In the genomic region with DNA sequence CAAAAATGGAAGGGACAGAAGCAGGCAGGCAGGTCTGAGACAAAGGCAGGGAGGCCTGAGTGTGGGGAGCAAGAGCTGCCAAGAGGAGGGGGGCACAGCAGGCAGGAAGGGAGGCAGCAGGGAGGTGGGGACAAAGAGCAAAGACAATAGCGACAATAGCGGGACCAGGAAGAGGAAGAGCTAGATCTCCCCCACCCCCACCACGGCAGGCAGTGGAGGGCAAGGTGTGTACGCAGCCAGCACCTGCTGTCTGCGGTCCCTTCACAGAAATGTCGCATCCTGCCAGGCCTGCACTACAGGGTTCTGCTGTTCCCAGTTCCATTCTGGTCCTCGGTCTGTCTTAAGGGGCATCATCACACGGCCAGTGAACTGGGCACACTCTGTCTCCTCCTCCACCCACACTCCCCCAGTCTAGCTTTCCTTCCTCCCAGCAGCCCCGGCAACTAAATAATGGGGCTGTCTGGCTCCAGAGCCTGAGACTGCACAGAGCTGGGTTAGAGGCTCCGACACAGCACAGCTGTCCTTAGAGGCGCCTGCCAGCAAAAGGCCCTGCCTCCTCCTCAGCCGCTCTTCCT, we compare ENCODE assay signal across 8 mouse cellular contexts. TPM values are rescaled to one million over a fixed set of nuclear protein-coding genes. Genes with fewer than 3 reads are reported as not detected.
A peak's percentile ranks its signal among the peaks of the same experiment; 100 is the strongest.
DNase-seq lines count a peak whose midpoint lies in the region; ATAC-seq and TF ChIP-seq lines count a peak whose summit lies in the region.

No protein-coding gene starts in this region.

- DNase-seq in spleen, adult 2 months (ENCODE audit: low read depth in 1 of 2, low spot score in 2 of 2), result peak in 1 of 2 experiments; percentile 16
- no peak for DNase-seq in spleen, adult 18-20 months
- DNase-seq in limb, embryonic 14.5 days (ENCODE audit: low spot score), result no peak
- no peak for DNase-seq in adrenal gland, adult 18-20 months (ENCODE audit: low spot score in 2 of 2)
- DNase-seq in Muller cell, postnatal 12 days (ENCODE audit: inconsistent ontology term), result no peak
- DNase-seq in layer of hippocampus, adult 9-10 months (ENCODE audit: low spot score), result no peak

- WGBS in spleen, adult 2 months, result 7% methylated on average over 12 of the region's 12 CpGs
- 17% methylated on average over 12 of the region's 12 CpGs for WGBS in heart, embryonic 15.5 days
- 16% methylated on average over 9 of the region's 12 CpGs for WGBS in limb, embryonic 14.5 days
- WGBS in neural tube, embryonic 13.5 days, result 7% methylated on average over 12 of the region's 12 CpGs

- TF ChIP-seq POLR2A in spleen, adult 2 months (IDR thresholded peaks at IDR 0.05; ENCODE audit: low read depth, low read length), result peak; percentile 42; the same call in 1 of the 2 replicates
- TF ChIP-seq POLR2A in limb, embryonic 14.5 days (IDR thresholded peaks at IDR 0.05; ENCODE audit: borderline replicate concordance, extremely low read depth, insufficient read depth, insufficient read length), result no peak

- peak; percentile 41 for ATAC-seq in heart, embryonic 15.5 days (replicated peaks; ENCODE audit: insufficient number of reproducible peaks, insufficient read depth, low FRiP score, low read depth)
- no peak for ATAC-seq in limb, embryonic 14.5 days (ENCODE audit: low FRiP score, low read depth)
- peak; percentile 47 for ATAC-seq in neural tube, embryonic 13.5 days (ENCODE audit: low read depth)

- peak overlapping the region; percentile 78 for H3K27ac ChIP-seq in spleen, adult 2 months (ENCODE audit: insufficient read depth, low read length)
- H3K27ac ChIP-seq in heart, embryonic 15.5 days, result peak overlapping the region; percentile 84
- H3K27ac ChIP-seq in limb, embryonic 14.5 days (replicated peaks; ENCODE audit: low read depth, low read length), result no peak overlapping the region
- peak overlapping the region; percentile 97 for H3K27ac ChIP-seq in neural tube, embryonic 13.5 days (replicated peaks)

- H3K4me2 ChIP-seq in heart, embryonic 15.5 days, result peak overlapping the region; percentile 43
- H3K4me2 ChIP-seq in limb, embryonic 14.5 days (replicated peaks; ENCODE audit: low read depth, low read length, severe bottlenecking), result no peak overlapping the region
- peak overlapping the region; percentile 41 for H3K4me2 ChIP-seq in neural tube, embryonic 13.5 days

- peak overlapping the region; percentile 20 for H3K9ac ChIP-seq in heart, embryonic 15.5 days
- H3K9ac ChIP-seq in limb, embryonic 14.5 days (ENCODE audit: low read depth, low read length, severe bottlenecking), result peak overlapping the region; percentile 13; the same call in 1 of the 2 replicates
- peak overlapping the region; percentile 70 for H3K9ac ChIP-seq in neural tube, embryonic 13.5 days

- H3K9me3 ChIP-seq in heart, embryonic 15.5 days (replicated peaks), result no peaks in the 10 kb centered on the region
- H3K9me3 ChIP-seq in limb, embryonic 14.5 days (ENCODE audit: control insufficient read depth, low read length), result no peaks in the 10 kb centered on the region
- H3K9me3 ChIP-seq in neural tube, embryonic 13.5 days, result no peaks in the 10 kb centered on the region

- no peak overlapping the region for H3K4me3 ChIP-seq in spleen, adult 2 months (ENCODE audit: extremely low read depth, insufficient read depth, insufficient read length)
- no peak overlapping the region for H3K4me3 ChIP-seq in heart, embryonic 15.5 days
- H3K4me3 ChIP-seq in limb, embryonic 14.5 days (replicated peaks; ENCODE audit: low read length), result no peak overlapping the region
- no peak overlapping the region for H3K4me3 ChIP-seq in neural tube, embryonic 13.5 days

- TF ChIP-seq CTCF in spleen, adult 2 months (IDR thresholded peaks at IDR 0.05; ENCODE audit: extremely low read depth, insufficient read depth, insufficient read length, insufficient replicate concordance), result no peak

- H3K4me1 ChIP-seq in spleen, adult 2 months (ENCODE audit: control insufficient read depth, insufficient read depth, insufficient read length), result peaks cover 21% of the 10 kb centered on the region
- peaks cover 88% of the 10 kb centered on the region for H3K4me1 ChIP-seq in heart, embryonic 15.5 days (replicated peaks)
- peaks cover 3% of the 10 kb centered on the region; the same call in 1 of the 2 replicates for H3K4me1 ChIP-seq in limb, embryonic 14.5 days (ENCODE audit: control insufficient read depth, insufficient read depth, low read length)
- H3K4me1 ChIP-seq in neural tube, embryonic 13.5 days (replicated peaks), result peaks cover 57% of the 10 kb centered on the region

- H3K27me3 ChIP-seq in spleen, adult 2 months (ENCODE audit: control insufficient read depth, insufficient read depth, low read length), result no peaks in the 10 kb centered on the region; the same call in 1 of the 2 replicates
- no peaks in the 10 kb centered on the region for H3K27me3 ChIP-seq in heart, embryonic 15.5 days
- H3K27me3 ChIP-seq in limb, embryonic 14.5 days (ENCODE audit: control insufficient read depth, insufficient read depth, low read length), result peaks cover 14% of the 10 kb centered on the region
- peaks cover 7% of the 10 kb centered on the region for H3K27me3 ChIP-seq in neural tube, embryonic 13.5 days

- H3K36me3 ChIP-seq in spleen, adult 2 months (ENCODE audit: control insufficient read depth, insufficient read depth, low read length), result no peaks in the 10 kb centered on the region
- peaks cover 5% of the 10 kb centered on the region; the same call in 1 of the 2 replicates for H3K36me3 ChIP-seq in heart, embryonic 15.5 days
- H3K36me3 ChIP-seq in limb, embryonic 14.5 days (ENCODE audit: control insufficient read depth, insufficient read depth, low read length), result no peaks in the 10 kb centered on the region
- H3K36me3 ChIP-seq in neural tube, embryonic 13.5 days, result peaks cover 12% of the 10 kb centered on the region

RNA-seq across cellular contexts. Expression of a gene that starts 6.8 kb away (rescaled TPM):
- polyA plus RNA-seq in spleen, adult 2 months (2012; rRNA removed), result 5.5 and 8.4 TPM in 2 replicates
- 21.0 and 27.2 TPM in 2 replicates for polyA plus RNA-seq in heart, embryonic 15.5 days (2015; fragmentation: Nextera tagmentation; extraction: Ambion mirVana)
- polyA plus RNA-seq in limb, embryonic 14.5 days (2012; rRNA removed), result 16.2 and 26.5 TPM in 2 replicates
- 2.8 and 3.8 TPM in 2 replicates for polyA plus RNA-seq in limb, embryonic 14.5 days (2014; fragmentation: Nextera tagmentation; extraction: Ambion mirVana)
- polyA plus RNA-seq in neural tube, embryonic 13.5 days (2015; fragmentation: Nextera tagmentation; extraction: Ambion mirVana), result 13.5 and 15.5 TPM in 2 replicates
- total RNA-seq in adrenal gland, adult 18-20 months (2021), result 10 to 100 TPM; 13.1 to 15.5 TPM

RNA-seq across cellular contexts. Expression of a gene that starts 20.0 kb away (rescaled TPM):
- 8.4 and 8.5 TPM in 2 replicates for polyA plus RNA-seq in spleen, adult 2 months (2012; rRNA removed)
- 27.9 and 30.6 TPM in 2 replicates for polyA plus RNA-seq in heart, embryonic 15.5 days (2015; fragmentation: Nextera tagmentation; extraction: Ambion mirVana)
- polyA plus RNA-seq in limb, embryonic 14.5 days (2012; rRNA removed), result 7.3 and 7.4 TPM in 2 replicates
- polyA plus RNA-seq in limb, embryonic 14.5 days (2014; fragmentation: Nextera tagmentation; extraction: Ambion mirVana), result 4.8 and 6.1 TPM in 2 replicates
- 9.3 and 9.6 TPM in 2 replicates for polyA plus RNA-seq in neural tube, embryonic 13.5 days (2015; fragmentation: Nextera tagmentation; extraction: Ambion mirVana)
- total RNA-seq in adrenal gland, adult 18-20 months (2021), result 10 to 100 TPM in 1 of 2 experiments, 1 to 10 TPM in 1; 9.1 to 16.3 TPM

RNA-seq across cellular contexts. Expression of a gene that starts 47.4 kb away (rescaled TPM):
- 0.71 and 1.2 TPM in 2 replicates for polyA plus RNA-seq in spleen, adult 2 months (2012; rRNA removed)
- 0.81 and 1.6 TPM in 2 replicates for polyA plus RNA-seq in heart, embryonic 15.5 days (2015; fragmentation: Nextera tagmentation; extraction: Ambion mirVana)
- 1.7 and 2.4 TPM in 2 replicates for polyA plus RNA-seq in limb, embryonic 14.5 days (2012; rRNA removed)
- 0.54 and 1.3 TPM in 2 replicates for polyA plus RNA-seq in limb, embryonic 14.5 days (2014; fragmentation: Nextera tagmentation; extraction: Ambion mirVana)
- polyA plus RNA-seq in neural tube, embryonic 13.5 days (2015; fragmentation: Nextera tagmentation; extraction: Ambion mirVana), result 1.1 TPM in 2 replicates
- 1 to 10 TPM; 1.3 to 2.6 TPM for total RNA-seq in adrenal gland, adult 18-20 months (2021)

RNA-seq across cellular contexts. Expression of a gene that starts 48.9 kb away (rescaled TPM):
- polyA plus RNA-seq in spleen, adult 2 months (2012; rRNA removed), result 31.3 and 35.7 TPM in 2 replicates
- polyA plus RNA-seq in heart, embryonic 15.5 days (2015; fragmentation: Nextera tagmentation; extraction: Ambion mirVana), result 54.4 and 70.1 TPM in 2 replicates
- 45.3 and 58.3 TPM in 2 replicates for polyA plus RNA-seq in limb, embryonic 14.5 days (2012; rRNA removed)
- 35.8 and 37.3 TPM in 2 replicates for polyA plus RNA-seq in limb, embryonic 14.5 days (2014; fragmentation: Nextera tagmentation; extraction: Ambion mirVana)
- 46.7 and 47.4 TPM in 2 replicates for polyA plus RNA-seq in neural tube, embryonic 13.5 days (2015; fragmentation: Nextera tagmentation; extraction: Ambion mirVana)
- total RNA-seq in adrenal gland, adult 18-20 months (2021), result 10 to 100 TPM; 76.4 to 88.2 TPM

Comparison
In these comparisons a context has a peak if more than half of its experiments do, and no peak if none do; other contexts are left out.
1. H3K9ac ChIP-seq: peak in every context shown above with its lines; median percentile 70 in neural tube, embryonic 13.5 days; 20 in heart, embryonic 15.5 days; 13 in limb, embryonic 14.5 days.